Mouse (Mus musculus) gastrocnemius, adult 8-10 months (tissue): Measurements from ENCODE around the gene Ciz1. TPM values are rescaled to one million over a fixed set of nuclear protein-coding genes. Genes with fewer than 3 reads are reported as not detected.

Experiments used
- DNase-seq, 2 experiments: peaks; one replicate each; pipeline ENCODE4 v3.0.0; 2022; ENCODE audit warnings: low spot score in 2 of 2
- total RNA-seq, 4 experiments: library from RNA; stranded (reverse); gene quantifications; 2 replicates each; pipeline ENCODE4 v1.2.4; 2022

Gene Ciz1
- 10 to 100 TPM; 18.3 to 28.1 (median 25.8) TPM for total RNA-seq

GRCm38 (mm10) chr2:32352151-32353006 is at the start of gene Ciz1:
Gene Ciz1 (plus strand): TSS chr2:32352327.
- no peak for DNase-seq

- DNase-seq = no peak
Observed at GRCm38 (mm10) chr2:32302952-32303351, 49.2 kb upstream of the Ciz1 start.

- no peak for DNase-seq
Observed at GRCm38 (mm10) chr2:32304145-32304832, 47.8 kb upstream of the Ciz1 start.

- DNase-seq = no peak
Observed at GRCm38 (mm10) chr2:32305668-32306067, 46.5 kb upstream of the Ciz1 start.

- DNase-seq = no peak
Observed at GRCm38 (mm10) chr2:32306176-32306575, 46.0 kb upstream of the Ciz1 start.

GRCm38 (mm10) chr2:32307247-32307798 is 44.8 kb upstream of the Ciz1 start:
- no peak for DNase-seq

GRCm38 (mm10) chr2:32307941-32308760 is 44.0 kb upstream of the Ciz1 start:
- no peak for DNase-seq

GRCm38 (mm10) chr2:32308870-32309568 is 43.1 kb upstream of the Ciz1 start:
- DNase-seq = no peak

GRCm38 (mm10) chr2:32310096-32310845 is 41.9 kb upstream of the Ciz1 start:
- no peak for DNase-seq

- DNase-seq = no peak
Observed at GRCm38 (mm10) chr2:32311443-32312317, 40.4 kb upstream of the Ciz1 start.

GRCm38 (mm10) chr2:32312318-32312964 is 39.7 kb upstream of the Ciz1 start:
- DNase-seq = peak; percentile 54 to 65

- no peak for DNase-seq
Observed at GRCm38 (mm10) chr2:32314831-32315230, 37.3 kb upstream of the Ciz1 start.

- DNase-seq = no peak
Observed at GRCm38 (mm10) chr2:32315751-32316150, 36.4 kb upstream of the Ciz1 start.

GRCm38 (mm10) chr2:32316887-32317656 is 35.1 kb upstream of the Ciz1 start:
- no peak for DNase-seq

- DNase-seq = peak; percentile 61 to 70
Observed at GRCm38 (mm10) chr2:32317791-32318417, 34.2 kb upstream of the Ciz1 start.

- no peak for DNase-seq
Observed at GRCm38 (mm10) chr2:32318709-32319585, 33.2 kb upstream of the Ciz1 start.
